Mouse (Mus musculus) layer of hippocampus, postnatal 36 days (tissue): ENCODE measurements around the gene Ntf5. TPM values are rescaled to one million over a fixed set of nuclear protein-coding genes. Genes with fewer than 3 reads are reported as not detected.

Source experiments
- DNase-seq, 2 experiments: peaks; one replicate each; pipeline ENCODE4 v3.0.0; 2022
- total RNA-seq, 2 experiments: library from RNA; stranded (reverse); gene quantifications; 2 replicates each; pipeline ENCODE4 v1.2.3; 2021

Gene Ntf5
- total RNA-seq, 2 experiments from 2014 or later = 0.17 to 0.18 TPM

DNA sequence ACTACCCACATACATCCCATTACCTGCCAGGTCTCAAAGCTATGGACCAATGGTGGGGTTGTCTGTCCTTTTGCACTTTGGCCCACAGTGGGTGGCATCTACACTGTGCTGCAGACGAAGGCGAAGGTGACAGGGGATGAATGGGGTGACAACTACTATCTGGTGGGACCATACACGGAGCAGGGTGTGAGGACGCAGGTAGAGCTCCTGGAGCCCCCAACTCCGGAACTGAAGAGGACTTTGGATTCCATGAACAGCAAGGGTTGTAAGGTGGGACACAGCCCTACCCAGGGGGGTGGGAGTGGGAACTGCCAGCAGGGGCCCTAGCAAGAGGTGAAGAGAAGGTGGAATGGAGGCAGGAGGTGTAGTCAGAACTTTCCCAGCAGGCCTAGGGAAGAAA lies 22.9 kb downstream of the Ntf5 start:
- no peak for DNase-seq

DNA sequence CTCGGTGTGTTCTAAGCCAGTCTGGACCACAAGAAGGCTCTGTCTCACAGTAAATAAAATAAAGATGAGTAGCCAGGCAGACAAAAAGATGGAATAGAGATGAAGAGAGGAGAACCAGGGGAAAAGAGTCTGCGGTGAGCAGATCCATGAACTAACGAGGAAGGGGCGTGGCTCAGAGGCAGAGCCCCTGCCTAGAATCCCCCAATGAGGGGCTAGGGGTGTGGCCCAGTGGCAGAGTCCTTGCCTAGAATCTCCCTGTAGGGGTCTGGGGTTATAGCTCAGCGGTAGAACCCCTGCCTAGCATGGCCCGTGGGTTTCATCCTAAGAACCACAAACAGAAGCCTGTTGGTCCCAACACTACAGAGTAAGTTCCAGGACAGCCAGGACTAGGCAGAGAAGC lies 23.6 kb downstream of the Ntf5 start:
- no peak for DNase-seq

DNA sequence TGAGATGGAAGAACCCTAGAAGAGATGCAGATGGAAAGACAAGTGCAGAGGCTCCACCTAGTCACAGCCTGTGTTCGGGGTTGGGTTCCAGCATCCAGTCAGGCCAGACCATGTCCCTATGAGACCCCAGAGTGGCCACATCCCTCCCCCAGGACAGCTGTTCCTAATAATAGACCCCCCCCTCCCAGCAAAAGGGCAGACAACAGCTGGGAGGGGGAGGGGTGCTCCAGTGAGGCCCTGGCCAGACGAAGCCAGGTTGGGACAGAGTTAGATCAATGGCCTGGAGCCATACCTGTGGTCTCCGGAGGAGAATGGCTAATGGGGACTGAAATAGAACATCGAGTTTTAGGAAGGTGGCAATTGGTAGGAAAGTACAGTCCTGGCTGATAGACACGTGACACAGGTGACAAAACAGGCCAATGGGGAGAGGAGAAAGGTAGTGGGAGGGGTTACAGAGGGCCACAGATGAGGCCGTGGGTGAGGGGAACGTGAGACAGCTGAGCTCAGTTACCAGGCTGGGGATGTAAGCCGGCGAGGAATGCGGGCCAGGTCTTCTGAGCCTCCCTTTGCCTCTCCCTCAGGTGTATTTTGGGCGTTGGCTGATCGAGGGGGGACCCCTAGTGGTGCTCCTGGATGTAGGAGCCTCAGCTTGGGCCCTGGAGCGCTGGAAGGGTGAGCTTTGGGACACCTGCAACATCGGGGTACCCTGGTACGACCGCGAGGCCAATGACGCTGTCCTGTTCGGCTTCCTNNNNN lies 24.2 kb downstream of the Ntf5 start, which contains the start of gene Ruvbl2:
Gene Ruvbl2, minus strand, starts transcription at position 576 of the 756 bp plus-strand sequence.
- DNase-seq = no peak

DNA sequence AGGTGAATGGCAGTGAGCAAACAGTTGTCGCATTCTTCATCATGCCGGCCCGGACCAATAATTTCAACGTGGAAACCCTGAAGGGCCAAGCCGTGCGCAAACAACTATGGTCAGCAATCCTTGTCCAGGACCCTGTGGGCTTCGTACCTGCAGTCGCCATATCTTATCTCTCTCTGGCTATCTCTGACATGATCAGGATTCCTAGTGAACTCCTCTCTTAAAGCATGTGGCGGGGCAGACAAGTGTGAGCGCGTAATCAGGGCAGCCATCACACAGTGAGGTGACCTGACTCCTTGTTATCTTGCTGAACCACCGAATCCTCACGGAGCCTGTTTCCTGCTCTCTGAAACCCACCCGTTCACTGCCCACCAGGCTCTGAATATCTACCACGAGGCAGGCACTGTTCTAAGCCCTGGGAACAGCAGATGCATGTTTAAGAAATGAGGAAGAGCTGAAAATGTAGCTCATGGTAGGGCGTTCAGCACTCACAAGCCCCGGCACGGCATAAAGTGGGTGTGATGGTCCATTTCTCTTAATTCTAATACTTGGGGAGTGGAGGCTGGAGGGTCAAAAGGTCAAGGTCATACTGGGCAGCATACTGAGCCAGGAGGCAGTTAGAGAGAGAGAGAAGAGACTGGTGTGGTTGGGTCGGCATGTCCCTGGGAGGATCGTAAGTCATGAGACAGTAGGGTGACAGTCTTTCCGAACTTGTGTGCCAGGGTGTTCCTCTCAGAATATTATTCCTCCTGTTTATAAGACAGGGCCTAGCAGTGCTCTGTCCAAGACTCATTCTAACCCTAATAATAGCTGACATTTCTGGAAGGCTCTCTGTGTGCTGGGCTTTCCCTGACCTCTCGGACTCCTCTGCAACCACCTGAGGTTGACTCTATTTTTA lies 30.3 kb downstream of the Ntf5 start:
- no peak for DNase-seq

DNA sequence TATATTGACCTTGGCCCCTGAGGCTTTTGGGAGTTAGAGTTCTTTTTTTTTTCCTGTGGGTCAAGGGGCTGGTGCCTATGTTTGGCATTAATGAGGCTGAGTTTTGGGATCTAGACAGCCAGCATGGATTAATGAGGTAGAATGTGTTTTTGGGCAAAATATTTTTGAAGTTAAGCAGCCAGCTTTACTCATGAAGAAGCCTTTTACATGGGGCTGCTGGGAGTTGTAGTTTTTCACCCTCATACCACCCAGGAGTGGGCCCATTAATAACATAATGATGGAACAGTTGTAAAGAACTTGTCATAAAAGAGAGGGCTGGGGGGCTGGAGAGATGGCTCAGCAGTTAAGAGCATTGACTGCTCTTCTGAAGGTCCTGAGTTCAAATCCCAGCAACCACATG lies 33.1 kb downstream of the Ntf5 start:
- no peak for DNase-seq

DNA sequence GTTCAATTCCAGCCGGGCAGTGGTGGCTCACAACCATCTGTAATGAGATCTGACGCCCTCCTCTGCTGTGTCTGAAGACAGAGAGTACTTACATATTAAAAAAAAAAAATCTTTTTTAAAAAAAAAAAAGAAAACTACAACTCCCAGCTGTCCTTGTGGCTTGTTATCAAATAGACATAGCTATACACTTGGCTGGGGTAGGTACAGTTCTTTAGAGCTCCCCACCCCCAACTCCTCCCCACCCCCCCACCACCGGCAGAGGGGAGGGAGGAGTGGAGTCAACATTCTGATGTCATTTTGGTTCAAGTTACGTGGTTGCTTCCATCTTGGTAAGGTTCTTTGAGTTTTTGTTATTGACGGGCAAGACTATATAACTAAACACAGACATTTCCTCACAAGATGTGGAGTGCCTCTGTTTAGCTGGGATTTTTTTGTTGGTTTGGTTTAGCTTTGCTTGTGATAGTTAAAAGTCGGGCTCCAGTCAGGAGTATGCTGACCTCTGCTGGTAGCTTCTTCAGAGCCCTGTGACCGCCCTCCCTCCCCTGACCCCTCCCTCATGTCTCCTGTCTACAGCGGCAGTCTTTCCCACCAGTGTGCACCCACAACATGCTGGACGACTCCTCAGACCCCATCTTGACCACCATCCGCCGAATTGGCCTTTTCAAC lies 34.0 kb downstream of the Ntf5 start:
- no peak for DNase-seq

DNA sequence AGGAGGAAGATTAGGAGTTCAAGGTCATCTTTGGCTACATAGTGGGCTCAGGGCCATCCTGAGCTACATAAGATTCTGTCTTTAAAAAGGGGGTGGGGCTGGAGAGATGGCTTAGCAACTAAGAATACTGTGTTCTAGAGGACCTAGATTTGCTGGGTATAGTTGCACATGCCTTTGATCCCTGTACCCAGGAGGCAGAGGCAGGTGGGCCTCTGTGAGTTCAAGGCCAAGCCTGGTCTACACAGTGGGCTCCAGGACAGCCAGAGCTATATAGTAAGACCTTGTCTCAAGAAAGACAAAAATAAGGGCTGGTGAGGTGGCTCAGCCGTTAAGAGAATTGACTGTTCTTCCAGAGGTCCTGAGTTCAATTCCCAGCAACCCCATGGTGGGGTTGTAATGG lies 36.5 kb downstream of the Ntf5 start:
- no peak for DNase-seq

DNA sequence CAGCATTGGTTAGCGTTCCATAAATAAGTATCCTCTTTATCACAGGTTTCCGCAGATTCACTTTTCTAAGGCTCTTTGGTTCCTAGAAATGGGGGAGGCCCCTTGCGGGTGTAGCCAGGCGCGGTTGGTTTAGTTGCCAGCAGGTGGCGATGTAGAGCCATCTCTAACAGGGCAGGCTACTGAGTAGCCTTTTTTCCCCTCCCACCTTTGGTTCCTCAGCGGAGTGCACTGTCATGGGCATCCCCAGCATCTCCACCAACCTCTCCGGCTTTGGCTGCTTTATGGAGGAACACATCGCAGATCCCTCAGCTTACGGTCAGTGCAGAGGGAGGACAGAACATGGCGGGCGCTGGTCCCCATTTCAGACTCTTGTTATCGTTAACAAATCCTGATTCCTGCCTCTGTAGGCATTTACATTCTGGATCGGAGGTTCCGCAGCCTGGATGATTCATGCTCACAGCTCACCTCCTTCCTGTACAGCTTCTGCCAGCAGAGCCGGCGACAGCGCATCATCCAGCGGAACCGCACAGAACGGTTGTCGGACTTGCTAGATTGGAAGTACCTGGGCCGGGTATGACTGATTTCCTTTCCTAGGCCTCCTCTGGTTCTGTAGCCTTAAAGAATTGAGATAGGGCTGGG lies 38.0 kb downstream of the Ntf5 start:
- peak; percentile 85 to 87 for DNase-seq

DNA sequence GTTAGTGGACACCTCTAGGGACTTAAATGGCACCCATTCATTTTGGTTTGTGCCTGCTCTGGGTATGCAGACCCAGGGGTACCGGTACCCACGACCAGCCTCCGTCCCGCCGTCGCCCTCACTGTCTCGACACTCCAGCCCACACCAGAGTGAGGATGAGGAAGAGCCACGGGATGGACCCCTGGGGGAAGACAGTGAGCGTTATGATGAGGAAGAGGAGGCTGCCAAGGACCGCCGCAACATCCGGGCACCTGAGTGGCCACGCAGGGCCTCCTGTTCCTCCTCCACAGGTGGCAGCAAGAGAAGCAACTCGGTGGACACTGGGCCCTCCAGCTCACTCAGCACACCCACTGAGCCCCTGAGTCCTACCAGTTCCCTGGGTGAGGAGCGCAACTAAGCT lies 41.5 kb downstream of the Ntf5 start:
- DNase-seq = no peak

DNA sequence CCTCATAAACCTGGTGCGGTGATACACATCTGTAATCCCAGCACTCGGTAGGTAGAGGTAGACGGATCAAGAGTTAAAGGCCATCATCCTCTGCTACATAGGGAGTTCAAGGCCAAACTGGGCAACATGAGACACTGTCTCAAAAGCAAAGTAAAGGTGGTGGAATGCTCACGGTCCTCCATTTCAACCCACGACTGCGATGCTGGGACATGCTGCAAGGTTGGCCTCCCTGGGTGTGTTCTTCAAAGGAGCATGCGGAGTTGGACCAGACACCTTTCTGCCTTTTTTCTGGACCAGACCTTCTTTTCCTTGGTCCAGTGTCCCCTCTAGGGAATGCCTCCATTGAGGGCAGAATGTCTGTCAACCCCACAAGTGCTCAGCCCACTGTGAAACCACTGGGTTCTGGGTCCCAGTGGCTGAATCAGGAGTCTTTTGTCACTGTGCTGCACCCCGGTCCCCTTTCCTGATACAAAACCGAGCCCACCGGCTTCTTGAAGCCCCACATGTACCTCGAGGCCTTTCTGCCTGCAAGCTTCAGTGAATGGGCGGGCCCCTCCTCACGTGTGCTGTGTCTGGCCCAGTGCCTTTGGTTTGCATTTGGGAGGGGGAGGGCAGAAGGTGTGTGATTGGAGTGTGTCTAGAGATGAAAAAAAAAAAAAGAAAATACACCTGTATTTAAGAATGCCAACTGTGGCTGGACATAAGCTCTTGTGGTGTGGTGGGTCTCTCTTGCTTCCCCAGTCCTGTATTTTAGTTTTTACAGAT lies 42.6 kb downstream of the Ntf5 start:
- DNase-seq = no peak

DNA sequence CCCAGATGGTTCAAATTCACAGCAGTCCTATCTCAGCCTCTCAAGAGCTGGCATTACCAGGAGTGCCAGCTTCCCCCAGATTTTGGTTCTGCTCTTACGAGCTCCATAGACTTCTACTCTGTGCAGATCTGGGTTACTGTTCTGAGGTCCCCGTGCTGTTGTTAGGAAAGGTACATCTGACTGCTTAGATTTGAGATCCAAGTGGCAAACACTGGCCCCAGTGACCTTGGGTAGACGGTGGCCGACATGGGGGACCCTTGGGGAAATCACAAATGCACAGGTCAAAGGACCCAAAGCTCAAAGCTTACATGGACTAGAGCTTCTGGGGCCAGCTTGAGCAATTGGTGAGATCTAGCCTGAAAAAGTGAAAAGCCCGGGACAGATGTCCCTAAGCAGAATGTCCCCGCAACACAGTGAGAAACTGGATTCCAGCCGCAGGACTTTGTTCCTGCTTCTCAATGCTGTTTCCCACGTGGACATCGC lies 43.3 kb downstream of the Ntf5 start:
- no peak for DNase-seq

DNA sequence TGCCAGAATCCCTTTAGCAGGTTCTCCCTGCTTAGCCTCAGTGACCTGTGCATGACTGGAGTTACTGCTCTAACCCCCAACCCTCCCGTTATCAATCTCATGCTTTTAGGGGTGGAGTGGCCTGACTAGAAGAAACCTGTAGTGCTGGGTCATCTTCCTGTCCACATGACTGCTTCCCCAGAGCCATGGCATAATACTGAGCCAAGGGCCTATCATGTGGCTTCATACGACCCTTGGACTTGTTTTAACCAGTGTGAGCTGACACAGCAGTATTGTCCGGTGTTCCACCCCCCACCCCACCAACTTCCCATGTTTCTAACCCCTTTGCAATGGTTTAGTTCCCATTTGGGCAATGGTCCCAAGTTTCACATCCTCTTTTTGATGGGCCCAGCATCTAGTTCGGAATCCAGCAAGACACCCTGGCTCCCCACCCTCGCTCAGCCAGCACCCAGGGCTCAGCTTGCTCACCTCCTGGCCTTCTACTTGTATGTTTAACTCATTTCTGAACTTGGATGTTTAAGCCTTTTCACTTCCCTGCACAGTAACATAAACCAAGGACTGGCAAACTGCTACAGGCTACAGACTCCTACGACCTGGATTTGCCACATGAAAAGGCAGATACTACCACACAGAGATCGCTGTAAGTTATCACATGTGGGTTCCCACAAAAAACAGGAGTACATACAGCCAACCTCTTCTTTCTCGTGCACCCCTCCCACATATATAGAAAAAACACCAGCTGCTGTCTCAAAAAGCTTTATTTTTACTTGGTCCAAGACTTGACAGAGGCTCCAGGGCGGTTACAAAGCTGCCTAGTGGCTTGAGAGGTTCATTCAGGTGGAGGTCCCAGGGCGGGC lies 43.9 kb downstream of the Ntf5 start:
- DNase-seq = no peak

DNA sequence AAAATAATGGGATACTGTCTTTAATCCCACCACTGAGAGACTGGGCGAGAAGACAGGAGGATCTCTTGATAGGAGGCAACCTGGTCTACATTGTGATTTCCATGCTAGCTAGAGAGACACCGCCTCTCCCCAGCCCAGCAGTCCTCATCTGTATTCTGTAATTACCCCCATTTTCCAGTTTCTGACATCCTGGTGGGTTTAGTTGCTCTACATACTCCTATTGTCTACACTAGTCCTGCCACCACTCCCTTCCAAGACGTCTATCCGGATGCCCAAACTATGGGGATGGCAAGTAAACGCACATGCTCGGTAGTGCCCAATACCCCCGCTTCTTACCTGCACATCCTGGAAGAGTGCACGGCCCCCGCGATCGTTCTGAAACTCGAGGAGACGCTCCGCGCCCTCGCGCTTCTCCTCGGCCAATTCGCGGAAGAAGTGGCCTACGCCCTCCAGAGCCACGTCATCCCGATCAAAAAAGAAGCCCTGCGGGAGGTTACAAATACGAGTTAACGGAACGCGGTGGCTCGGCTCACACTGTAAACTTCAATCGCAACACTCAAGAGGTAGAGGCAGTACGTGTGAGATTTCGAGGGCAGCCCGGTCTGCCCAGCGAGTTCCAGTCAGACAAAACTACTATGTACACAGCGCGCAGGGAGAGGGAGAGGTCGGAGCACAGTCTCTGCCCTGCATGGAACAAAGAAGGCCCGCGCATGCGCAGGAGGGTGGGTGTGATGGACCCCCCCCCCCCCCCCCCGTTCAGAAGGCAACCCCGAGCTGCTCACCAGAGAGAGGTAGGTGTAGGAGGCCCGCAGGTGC lies 45.5 kb downstream of the Ntf5 start:
- peak; percentile 70 to 71 for DNase-seq

DNA sequence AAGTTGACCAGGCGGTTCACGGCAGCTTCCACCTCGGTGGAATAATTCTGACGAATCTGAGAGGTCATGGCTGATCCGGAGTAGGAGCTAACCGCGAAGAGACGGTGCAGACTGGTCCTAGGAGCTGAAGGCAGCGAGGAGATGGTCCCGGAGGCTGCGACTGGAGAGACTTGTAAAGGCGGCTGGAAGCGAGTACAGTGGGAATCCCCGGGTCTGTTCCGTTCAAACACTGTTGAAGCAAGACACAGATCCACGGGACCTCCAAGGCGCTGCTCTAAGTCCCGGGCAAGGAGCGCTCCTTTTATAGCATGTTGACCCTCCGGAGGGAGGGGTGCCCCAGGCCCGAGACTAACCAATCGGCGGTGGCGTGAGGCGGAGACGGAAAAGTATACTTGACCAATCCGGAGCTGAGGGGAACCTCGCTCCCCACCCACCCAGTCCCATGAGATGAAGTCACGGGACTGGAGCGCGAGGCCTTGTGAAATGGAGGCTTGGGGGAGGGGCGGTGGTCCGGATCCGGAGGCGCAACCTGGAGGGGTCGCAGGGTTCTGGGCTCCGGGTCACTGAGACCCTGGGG lies 46.2 kb downstream of the Ntf5 start, which contains the start of gene Ftl1:
Gene Ftl1, minus strand, starts transcription at position 321 of the 577 bp plus-strand sequence.
- DNase-seq = peak; percentile 95

DNA sequence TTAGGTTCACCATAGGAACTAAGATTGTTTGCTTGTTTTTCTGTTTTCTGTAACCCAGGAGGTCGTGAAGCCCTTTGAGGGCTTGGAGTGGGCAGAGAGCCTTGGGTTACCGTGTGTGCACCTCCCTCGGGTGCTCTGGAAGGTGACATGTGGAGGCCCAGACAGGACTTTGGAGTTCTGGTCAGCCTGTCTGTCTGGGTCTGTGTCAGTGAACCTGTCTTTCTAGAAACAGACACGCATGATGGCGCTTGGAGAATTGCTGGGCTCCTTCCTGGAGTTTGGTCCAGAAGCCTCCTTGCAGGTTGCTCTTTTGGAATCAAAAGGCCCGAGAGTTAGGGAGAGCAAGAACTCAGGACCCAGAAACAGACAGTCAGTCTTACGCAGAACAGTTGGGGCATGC lies 46.9 kb downstream of the Ntf5 start:
- DNase-seq = peak in 1 of 2 experiments; percentile 17

DNA sequence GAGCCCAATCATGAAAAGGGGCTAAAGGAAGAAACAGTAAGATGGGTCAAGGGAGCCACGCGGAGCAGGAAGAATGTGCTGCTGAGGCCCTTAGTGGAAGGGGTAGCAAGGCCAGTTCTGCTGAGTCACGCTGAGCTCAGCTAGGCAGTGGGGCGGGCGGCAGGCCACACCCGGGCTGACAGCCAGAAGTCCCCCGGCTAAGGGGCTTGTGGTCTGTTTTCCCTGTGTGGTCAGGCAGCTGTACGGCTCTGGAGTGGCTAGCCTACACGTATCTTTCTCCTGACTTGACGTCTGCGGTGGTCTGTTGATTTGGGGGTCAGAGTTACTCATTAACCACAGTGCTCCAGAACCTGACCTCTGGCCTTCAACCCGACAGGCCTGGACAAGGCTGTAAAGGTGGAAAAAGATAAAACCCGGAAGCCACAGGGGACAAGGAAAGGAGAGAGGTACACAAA lies 47.4 kb downstream of the Ntf5 start:
- no peak for DNase-seq

DNA sequence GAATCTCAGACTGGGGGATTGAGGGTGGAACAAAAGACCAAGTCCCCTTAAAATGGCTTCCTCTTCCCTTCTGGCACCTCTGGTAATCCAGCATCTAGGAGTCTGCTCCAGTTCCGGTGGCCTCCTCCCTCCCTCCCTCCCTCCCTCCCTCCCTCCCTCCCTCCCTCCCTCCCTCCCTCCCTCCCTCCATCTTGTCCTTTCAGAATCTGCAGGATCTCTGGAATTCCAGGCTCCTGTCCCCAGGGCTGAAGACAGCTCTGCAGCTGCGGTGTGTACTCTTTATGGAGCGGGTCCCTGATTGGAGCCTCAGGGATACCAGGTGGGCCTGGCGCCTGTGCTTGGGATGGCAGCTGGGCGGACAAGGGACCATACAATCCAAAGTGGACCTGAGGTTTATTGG lies 47.8 kb downstream of the Ntf5 start:
- DNase-seq = no peak

DNA sequence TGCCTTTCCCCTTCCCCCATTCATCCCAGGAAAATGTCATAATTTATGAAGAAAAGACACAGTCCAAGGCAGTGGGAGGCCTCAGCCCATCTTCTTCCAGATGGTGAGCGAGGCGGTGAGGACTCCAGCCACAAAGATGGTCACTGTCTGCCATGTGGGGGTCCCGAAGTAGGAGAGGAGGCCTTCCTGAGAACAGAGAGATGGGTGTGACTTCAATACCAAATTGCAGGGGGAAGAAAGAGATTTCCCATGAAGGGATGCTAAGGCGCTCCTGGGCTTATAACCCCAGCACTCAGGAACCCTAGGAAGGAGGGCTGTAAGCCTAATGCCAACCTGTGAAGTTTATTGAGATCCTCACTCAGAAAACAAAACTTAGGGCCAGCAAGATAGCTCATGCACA lies 48.3 kb downstream of the Ntf5 start:
- no peak for DNase-seq

DNA sequence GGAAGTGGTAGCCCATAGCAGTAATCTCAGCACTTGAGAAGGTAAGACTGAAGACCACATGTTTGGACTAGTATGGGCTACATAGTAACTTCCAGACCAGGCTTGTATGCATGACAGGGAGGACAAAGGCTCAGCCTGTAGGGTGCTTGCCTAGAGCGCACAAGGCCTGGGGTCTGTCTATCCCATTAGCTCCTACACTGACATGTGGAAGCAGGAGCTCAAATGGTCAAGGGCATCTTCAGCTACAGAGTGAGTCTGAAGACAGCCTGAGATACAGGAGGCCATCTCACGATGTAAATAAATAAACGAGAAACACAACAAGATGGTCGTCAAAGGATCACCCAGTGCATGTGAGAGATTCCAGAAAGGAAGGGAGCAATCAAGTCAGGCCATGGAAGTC lies 48.8 kb downstream of the Ntf5 start:
- DNase-seq = no peak
